Mouse (Mus musculus): ENCODE measurements around the gene Sh3gl2. TPM values are rescaled to one million over a fixed set of nuclear protein-coding genes. Genes with fewer than 3 reads are reported as not detected.

The Sh3gl2 gene
- polyA plus RNA-seq, 1 experiment from 2014 or later, result 66.1 TPM

GRCm38 (mm10) chr4:85319092-85319491 is 114.2 kb downstream of the Sh3gl2 start:
- DNase-seq (peak; percentile 37), ATAC-seq (ENCODE audit: low FRiP score, low TSS enrichment) (no peak; the same call in 1 of the 2 replicates)
- H3K4me2 ChIP-seq (ENCODE audit: low read length), result no peak overlapping the region
- 19% methylated on average over 3 of the region's 3 CpGs for WGBS
- no peak overlapping the region for H3K27ac ChIP-seq (replicated peaks; ENCODE audit: low read depth, low read length)
- H3K27me3 ChIP-seq (ENCODE audit: control insufficient read depth, insufficient read depth, low read length), result no peaks in the 10 kb centered on the region
- no peaks in the 10 kb centered on the region for H3K9me3 ChIP-seq (ENCODE audit: control insufficient read depth, low read length)
- H3K4me1 ChIP-seq (ENCODE audit: control insufficient read depth, insufficient read depth, low read length), result peaks cover 5% of the 10 kb centered on the region; the same call in 1 of the 2 replicates
- H3K36me3 ChIP-seq (ENCODE audit: control insufficient read depth, insufficient read depth, low read length), result no peaks in the 10 kb centered on the region
- H3K4me3 ChIP-seq (replicated peaks; ENCODE audit: low read depth, low read length), result no peak overlapping the region
- no peak overlapping the region for H3K9ac ChIP-seq (replicated peaks; ENCODE audit: low read length)

GRCm38 (mm10) chr4:85325454-85325853 is 120.5 kb downstream of the Sh3gl2 start:
- H3K4me3 ChIP-seq (replicated peaks; ENCODE audit: low read depth, low read length), result no peak overlapping the region
- no peak for ATAC-seq (ENCODE audit: low FRiP score, low TSS enrichment)
- no peak overlapping the region for H3K4me2 ChIP-seq (ENCODE audit: low read length)
- H3K36me3 ChIP-seq (ENCODE audit: control insufficient read depth, insufficient read depth, low read length), result no peaks in the 10 kb centered on the region
- DNase-seq, result no peak
- no peak overlapping the region for H3K9ac ChIP-seq (replicated peaks; ENCODE audit: low read length)
- no peaks in the 10 kb centered on the region for H3K9me3 ChIP-seq (ENCODE audit: control insufficient read depth, low read length)
- no peak overlapping the region for H3K27ac ChIP-seq (replicated peaks; ENCODE audit: low read depth, low read length)
- H3K27me3 ChIP-seq (ENCODE audit: control insufficient read depth, insufficient read depth, low read length), result no peaks in the 10 kb centered on the region
- 91% methylated on average over 6 of the region's 6 CpGs for WGBS
- H3K4me1 ChIP-seq (ENCODE audit: control insufficient read depth, insufficient read depth, low read length), result no peaks in the 10 kb centered on the region

GRCm38 (mm10) chr4:85326052-85326451 is 121.1 kb downstream of the Sh3gl2 start:
- H3K9me3 ChIP-seq (ENCODE audit: control insufficient read depth, low read length), result no peaks in the 10 kb centered on the region
- H3K9ac ChIP-seq (replicated peaks; ENCODE audit: low read length), result no peak overlapping the region
- no peaks in the 10 kb centered on the region for H3K4me1 ChIP-seq (ENCODE audit: control insufficient read depth, insufficient read depth, low read length)
- ATAC-seq (ENCODE audit: low FRiP score, low TSS enrichment) (no peak), DNase-seq (no peak)
- no peaks in the 10 kb centered on the region for H3K36me3 ChIP-seq (ENCODE audit: control insufficient read depth, insufficient read depth, low read length)
- no peaks in the 10 kb centered on the region for H3K27me3 ChIP-seq (ENCODE audit: control insufficient read depth, insufficient read depth, low read length)
- H3K4me3 ChIP-seq (replicated peaks; ENCODE audit: low read depth, low read length), result no peak overlapping the region
- no peak overlapping the region for H3K27ac ChIP-seq (replicated peaks; ENCODE audit: low read depth, low read length)
- H3K4me2 ChIP-seq (ENCODE audit: low read length), result no peak overlapping the region
- WGBS, result 83% methylated on average over 1 of the region's 1 CpGs

GRCm38 (mm10) chr4:85334688-85335200 is 129.8 kb downstream of the Sh3gl2 start:
- no peaks in the 10 kb centered on the region for H3K27me3 ChIP-seq (ENCODE audit: control insufficient read depth, insufficient read depth, low read length)
- WGBS, result 85% methylated on average over 4 of the region's 4 CpGs
- H3K4me3 ChIP-seq (replicated peaks; ENCODE audit: low read depth, low read length), result no peak overlapping the region
- H3K9me3 ChIP-seq (ENCODE audit: control insufficient read depth, low read length), result no peaks in the 10 kb centered on the region
- DNase-seq (no peak), ATAC-seq (ENCODE audit: low FRiP score, low TSS enrichment) (no peak)
- no peak overlapping the region for H3K9ac ChIP-seq (replicated peaks; ENCODE audit: low read length)
- no peak overlapping the region for H3K27ac ChIP-seq (replicated peaks; ENCODE audit: low read depth, low read length)
- H3K4me2 ChIP-seq (ENCODE audit: low read length), result no peak overlapping the region
- H3K36me3 ChIP-seq (ENCODE audit: control insufficient read depth, insufficient read depth, low read length), result no peaks in the 10 kb centered on the region
- H3K4me1 ChIP-seq (ENCODE audit: control insufficient read depth, insufficient read depth, low read length), result no peaks in the 10 kb centered on the region

GRCm38 (mm10) chr4:85336356-85336755 is 131.4 kb downstream of the Sh3gl2 start:
- no peaks in the 10 kb centered on the region for H3K9me3 ChIP-seq (ENCODE audit: control insufficient read depth, low read length)
- DNase-seq (no peak), ATAC-seq (ENCODE audit: low FRiP score, low TSS enrichment) (no peak)
- no peak overlapping the region for H3K9ac ChIP-seq (replicated peaks; ENCODE audit: low read length)
- H3K27ac ChIP-seq (replicated peaks; ENCODE audit: low read depth, low read length), result no peak overlapping the region
- no peaks in the 10 kb centered on the region for H3K27me3 ChIP-seq (ENCODE audit: control insufficient read depth, insufficient read depth, low read length)
- no peaks in the 10 kb centered on the region for H3K36me3 ChIP-seq (ENCODE audit: control insufficient read depth, insufficient read depth, low read length)
- no peak overlapping the region for H3K4me3 ChIP-seq (replicated peaks; ENCODE audit: low read depth, low read length)
- no peak overlapping the region for H3K4me2 ChIP-seq (ENCODE audit: low read length)
- no peaks in the 10 kb centered on the region for H3K4me1 ChIP-seq (ENCODE audit: control insufficient read depth, insufficient read depth, low read length)

- no peaks in the 10 kb centered on the region for H3K4me1 ChIP-seq (ENCODE audit: control insufficient read depth, insufficient read depth, low read length)
These were observed 134.2 kb downstream of the Sh3gl2 start for GRCm38 (mm10) chr4:85339126-85339525.

GRCm38 (mm10) chr4:85340686-85341085 is 135.8 kb downstream of the Sh3gl2 start:
- Histone ChIP-seq H3K4me2 (ENCODE audit: low read length) (no peak overlapping the region), H3K4me1 (ENCODE audit: control insufficient read depth, insufficient read depth, low read length) (no peaks in the 10 kb centered on the region), H3K27ac (replicated peaks; ENCODE audit: low read depth, low read length) (no peak overlapping the region), H3K9me3 (ENCODE audit: control insufficient read depth, low read length) (no peaks in the 10 kb centered on the region), H3K9ac (replicated peaks; ENCODE audit: low read length) (no peak overlapping the region), H3K4me3 (replicated peaks; ENCODE audit: low read depth, low read length) (no peak overlapping the region), H3K27me3 (ENCODE audit: control insufficient read depth, insufficient read depth, low read length) (no peaks in the 10 kb centered on the region), H3K36me3 (ENCODE audit: control insufficient read depth, insufficient read depth, low read length) (no peaks in the 10 kb centered on the region)
- 75% methylated on average over 6 of the region's 6 CpGs for WGBS
- ATAC-seq (ENCODE audit: low FRiP score, low TSS enrichment) (no peak), DNase-seq (no peak)

More at GRCm38 (mm10) chr4:85339126-85339525, 134.2 kb downstream of the Sh3gl2 start:
- Histone ChIP-seq H3K4me3 (replicated peaks; ENCODE audit: low read depth, low read length) (no peak overlapping the region), H3K36me3 (ENCODE audit: control insufficient read depth, insufficient read depth, low read length) (no peaks in the 10 kb centered on the region), H3K9ac (replicated peaks; ENCODE audit: low read length) (no peak overlapping the region), H3K9me3 (ENCODE audit: control insufficient read depth, low read length) (no peaks in the 10 kb centered on the region), H3K27ac (replicated peaks; ENCODE audit: low read depth, low read length) (no peak overlapping the region), H3K4me2 (ENCODE audit: low read length) (no peak overlapping the region), H3K27me3 (ENCODE audit: control insufficient read depth, insufficient read depth, low read length) (no peaks in the 10 kb centered on the region)
- no peak for ATAC-seq (ENCODE audit: low FRiP score, low TSS enrichment)
- WGBS, result 84% methylated on average over 5 of the region's 5 CpGs
- DNase-seq, result no peak

GRCm38 (mm10) chr4:85345911-85346310 is 141.0 kb downstream of the Sh3gl2 start:
- no peak for DNase-seq
- Histone ChIP-seq H3K4me1 (ENCODE audit: control insufficient read depth, insufficient read depth, low read length) (no peaks in the 10 kb centered on the region), H3K9ac (replicated peaks; ENCODE audit: low read length) (no peak overlapping the region), H3K4me3 (replicated peaks; ENCODE audit: low read depth, low read length) (no peak overlapping the region), H3K4me2 (ENCODE audit: low read length) (no peak overlapping the region), H3K27ac (replicated peaks; ENCODE audit: low read depth, low read length) (no peak overlapping the region), H3K27me3 (ENCODE audit: control insufficient read depth, insufficient read depth, low read length) (no peaks in the 10 kb centered on the region), H3K9me3 (ENCODE audit: control insufficient read depth, low read length) (no peaks in the 10 kb centered on the region), H3K36me3 (ENCODE audit: control insufficient read depth, insufficient read depth, low read length) (no peaks in the 10 kb centered on the region)
- no peak for ATAC-seq (ENCODE audit: low FRiP score, low TSS enrichment)
- WGBS, result 89% methylated on average over 6 of the region's 6 CpGs

GRCm38 (mm10) chr4:85348079-85348643 is 143.2 kb downstream of the Sh3gl2 start:
- 79% methylated on average over 8 of the region's 8 CpGs for WGBS
- Histone ChIP-seq H3K27me3 (ENCODE audit: control insufficient read depth, insufficient read depth, low read length) (no peaks in the 10 kb centered on the region), H3K9ac (replicated peaks; ENCODE audit: low read length) (no peak overlapping the region), H3K4me1 (ENCODE audit: control insufficient read depth, insufficient read depth, low read length) (no peaks in the 10 kb centered on the region), H3K4me3 (replicated peaks; ENCODE audit: low read depth, low read length) (no peak overlapping the region), H3K27ac (replicated peaks; ENCODE audit: low read depth, low read length) (no peak overlapping the region), H3K9me3 (ENCODE audit: control insufficient read depth, low read length) (no peaks in the 10 kb centered on the region), H3K4me2 (ENCODE audit: low read length) (no peak overlapping the region), H3K36me3 (ENCODE audit: control insufficient read depth, insufficient read depth, low read length) (no peaks in the 10 kb centered on the region)
- DNase-seq, result peak; percentile 31
- no peak for ATAC-seq (ENCODE audit: low FRiP score, low TSS enrichment)

All from midbrain, embryonic 14.5 days (tissue).